Mouse (Mus musculus): ENCODE data around the gene Yy1.

DNA sequence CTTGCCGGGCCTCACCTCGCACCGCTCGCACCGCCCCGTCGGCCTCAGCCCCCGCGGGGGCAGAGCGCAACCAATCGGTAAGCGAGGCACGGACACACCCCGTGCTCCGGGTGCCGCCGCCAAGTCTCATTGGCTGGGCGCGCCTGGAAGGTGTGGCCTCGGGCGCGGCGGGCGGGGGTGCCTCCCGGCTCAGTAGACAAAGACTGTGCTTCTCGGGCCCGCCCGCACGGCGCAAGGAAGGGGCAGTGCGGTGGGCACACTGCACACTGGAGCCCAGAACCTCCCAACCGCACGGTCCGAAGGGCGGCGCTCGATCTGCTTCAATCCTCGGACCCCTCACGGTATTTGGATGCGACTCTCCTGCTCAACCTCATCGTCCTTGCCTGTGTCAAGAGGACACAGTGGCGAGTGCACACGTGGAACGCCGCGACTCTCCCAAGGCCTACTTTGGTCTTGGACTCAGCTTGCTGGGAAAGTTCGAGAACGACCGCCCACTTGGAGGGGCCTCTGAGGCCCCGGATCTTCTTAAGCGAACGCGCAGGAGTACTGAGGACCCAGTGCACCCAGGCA lies 43.2 kb downstream of the Yy1 start, which contains the start of the genes Slc25a29 and Slc25a47:
- TF ChIP-seq EP300 (IDR thresholded peaks at IDR 0.05; ENCODE audit: insufficient read depth, low read depth, low read length) = 0 out of 2 replicates have a peak, but pooled peaks have one; percentile 12
- no peak for TF ChIP-seq POLR2A (IDR thresholded peaks at IDR 0.05; ENCODE audit: insufficient read depth, low read length)
